Mouse (Mus musculus) kidney, adult 9 months (tissue): Measurements from ENCODE around the gene Macf1.

ENCODE experiments used
- DNase-seq: peaks from one replicate; pipeline ENCODE4 v3.0.0; 2022

The Macf1 gene

DNA sequence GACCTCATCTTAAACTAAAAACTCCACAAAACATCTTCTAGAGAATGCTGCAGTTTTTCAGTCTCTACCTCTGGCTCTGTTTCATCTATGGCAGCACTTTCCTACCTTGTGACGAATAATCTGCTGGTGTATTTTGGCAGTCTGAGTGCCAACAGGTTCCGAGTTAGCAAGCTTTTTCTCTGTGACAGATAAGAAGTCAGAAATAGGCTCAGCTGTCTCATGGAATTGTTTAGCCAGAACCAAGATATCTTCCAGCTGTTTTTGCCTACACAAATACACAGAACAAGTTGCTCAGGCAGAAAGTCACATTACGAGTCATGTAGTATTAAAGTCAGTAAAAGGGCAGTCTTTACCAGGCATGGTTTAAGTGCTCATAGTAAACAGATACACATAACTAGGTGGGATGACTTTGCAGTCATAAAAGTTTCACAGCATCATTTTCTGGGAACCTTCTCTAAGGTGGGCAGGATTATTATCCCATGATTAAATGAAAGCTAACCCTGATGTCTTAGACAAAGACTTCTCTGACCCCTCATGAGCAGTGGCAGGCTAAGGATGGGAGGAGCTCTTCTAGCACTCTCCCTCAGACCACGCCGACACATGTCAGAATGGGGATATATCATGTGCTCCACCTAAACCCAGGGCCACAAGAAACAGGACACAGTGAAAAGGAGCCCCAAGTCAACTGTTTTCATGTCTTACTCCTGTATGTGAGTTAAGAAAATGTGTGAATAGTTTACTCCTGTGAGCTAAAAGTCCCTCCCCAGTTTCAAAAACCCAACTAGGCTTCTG lies 286.3 kb downstream of the Macf1 start:
- no peak for DNase-seq

DNA sequence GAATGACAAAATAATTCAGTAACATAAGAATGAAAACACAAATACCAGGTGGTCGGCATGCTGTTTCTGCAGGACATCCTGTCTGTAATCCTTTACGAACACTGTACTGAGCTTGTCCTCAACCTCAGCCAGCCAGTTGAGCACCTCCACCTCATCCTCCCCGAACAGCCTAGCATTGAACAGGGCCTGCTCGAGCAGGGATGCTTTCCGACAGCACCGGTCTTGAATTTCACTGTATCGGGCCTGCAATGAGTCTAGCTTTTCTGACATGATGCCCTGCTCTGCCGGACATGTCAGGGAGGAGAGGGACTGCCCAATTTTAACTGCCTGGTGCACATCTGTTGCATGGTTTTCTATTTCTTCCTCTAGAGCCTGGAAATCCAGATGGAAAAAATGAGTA lies 287.1 kb downstream of the Macf1 start:
- DNase-seq, result no peak

DNA sequence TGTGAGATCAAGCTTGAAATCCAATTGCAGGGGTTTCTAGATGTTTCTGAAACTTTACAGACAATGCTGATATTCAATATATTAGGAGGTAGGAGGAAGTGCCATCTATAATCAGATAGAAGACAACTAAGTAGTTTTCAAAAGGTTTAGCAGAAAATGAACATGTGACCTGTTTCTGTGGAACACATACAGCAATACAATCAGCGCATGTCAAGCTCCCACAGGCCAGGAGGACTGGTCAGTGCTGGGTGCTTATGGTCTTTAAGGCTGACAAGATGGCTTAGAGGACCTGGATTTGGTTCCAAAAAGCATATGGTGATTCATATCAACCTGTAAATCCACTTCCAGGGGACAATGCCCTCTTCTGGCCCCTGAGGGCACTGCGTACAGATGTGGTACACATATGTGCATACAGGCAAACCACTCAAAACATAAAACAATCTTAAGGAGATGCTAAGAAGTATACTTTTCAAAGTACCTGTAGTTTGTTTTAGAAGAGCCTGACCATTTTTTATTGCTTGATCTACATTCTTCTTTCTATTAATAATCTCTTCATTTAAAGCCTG lies 288.6 kb downstream of the Macf1 start:
- DNase-seq, result no peak

DNA sequence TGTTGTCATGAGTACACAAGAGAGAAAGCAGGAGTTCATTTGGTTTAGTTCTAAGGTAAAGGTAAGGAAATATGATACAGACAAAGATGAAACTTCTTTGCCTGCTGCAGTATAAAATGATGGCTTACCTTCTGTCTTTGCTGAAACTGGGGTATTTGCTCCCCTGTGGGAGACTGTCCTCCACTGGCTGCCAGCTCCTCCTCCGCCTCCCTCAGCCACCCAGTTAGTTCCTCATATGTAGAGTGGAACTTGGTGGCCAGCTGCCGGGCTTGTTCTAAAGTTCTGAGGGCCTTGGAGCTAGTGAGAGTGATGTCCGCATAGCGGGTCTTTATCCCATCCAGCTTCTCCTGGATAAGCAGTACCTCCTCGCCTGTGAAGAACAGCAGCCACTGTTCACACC lies 289.3 kb downstream of the Macf1 start:
- no peak for DNase-seq

DNA sequence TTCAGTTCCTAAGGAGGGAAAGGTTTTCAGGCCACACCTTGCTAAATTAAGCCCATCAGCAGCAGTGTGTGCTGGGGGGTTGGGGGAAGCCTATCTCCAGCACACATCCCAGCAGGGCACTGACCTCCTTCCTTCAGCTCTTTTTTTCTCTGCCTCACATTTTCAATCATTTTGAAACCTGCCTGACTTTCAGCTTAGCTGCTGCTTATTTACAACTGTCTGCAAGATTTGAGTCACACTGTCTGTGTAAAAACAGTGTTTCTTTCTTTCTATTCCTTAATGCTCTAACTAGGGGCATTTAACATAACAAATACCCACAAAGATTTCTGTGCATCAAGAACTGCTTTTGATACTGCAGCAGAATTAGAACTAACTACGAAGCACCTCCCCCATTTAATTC lies 289.9 kb downstream of the Macf1 start:
- DNase-seq, result no peak

DNA sequence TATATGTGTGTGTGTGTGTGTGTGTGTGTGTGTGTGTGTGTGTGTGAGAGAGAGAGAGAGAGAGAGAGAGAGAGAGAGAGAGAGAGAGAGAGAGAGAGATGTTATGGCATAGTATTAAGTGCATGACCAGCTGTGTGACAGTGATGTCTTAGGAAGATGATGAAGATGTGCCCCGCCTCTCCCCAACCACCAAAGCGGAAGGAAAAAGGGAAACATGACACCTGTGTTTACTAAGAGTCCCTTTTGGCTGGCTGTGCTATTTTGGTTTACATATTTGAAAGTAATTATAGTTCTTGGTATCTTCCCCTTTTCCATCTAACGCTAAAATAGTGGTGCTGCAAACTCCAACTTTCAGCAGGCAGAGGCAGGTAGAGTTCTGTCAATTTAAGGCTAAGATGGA lies 291.2 kb downstream of the Macf1 start:
- DNase-seq, result no peak

DNA sequence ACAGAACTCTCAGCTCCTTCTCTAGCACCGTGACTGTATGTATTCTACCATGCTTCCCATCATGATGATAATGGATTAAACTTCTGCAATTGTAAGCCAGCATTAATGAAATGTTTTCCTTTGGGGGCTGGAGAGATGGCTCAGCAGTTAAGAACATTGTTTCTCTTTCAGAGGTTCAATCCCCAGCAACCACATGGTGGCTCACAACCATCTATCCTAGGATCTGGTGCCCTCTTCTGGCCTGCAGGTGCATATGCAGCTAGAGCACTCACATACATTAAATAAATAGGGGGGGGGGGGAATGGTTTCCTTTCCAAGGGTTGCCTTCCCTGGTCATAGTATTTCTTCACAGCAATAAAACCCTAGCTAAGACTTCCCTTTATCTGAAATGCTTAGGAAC lies 292.0 kb downstream of the Macf1 start:
- DNase-seq, result no peak

DNA sequence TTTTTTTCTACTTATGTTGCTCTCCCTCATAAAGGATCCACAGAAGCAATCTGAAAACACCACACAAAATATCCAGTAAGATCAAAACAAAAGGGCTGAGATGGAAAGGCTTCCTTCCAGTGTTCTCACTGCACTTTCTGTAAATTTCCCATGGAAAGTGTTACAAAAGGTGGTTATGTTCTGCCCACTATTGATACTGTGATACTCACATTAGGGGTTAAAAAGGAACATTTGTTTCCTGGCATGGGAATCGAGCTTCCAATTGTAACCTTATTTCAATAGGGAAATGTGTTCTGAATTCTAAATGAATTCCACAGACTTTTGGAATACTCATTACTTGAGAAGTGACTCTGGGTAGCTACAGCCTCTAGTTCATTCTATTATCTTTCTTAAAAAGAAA lies 299.1 kb downstream of the Macf1 start:
- no peak for DNase-seq

DNA sequence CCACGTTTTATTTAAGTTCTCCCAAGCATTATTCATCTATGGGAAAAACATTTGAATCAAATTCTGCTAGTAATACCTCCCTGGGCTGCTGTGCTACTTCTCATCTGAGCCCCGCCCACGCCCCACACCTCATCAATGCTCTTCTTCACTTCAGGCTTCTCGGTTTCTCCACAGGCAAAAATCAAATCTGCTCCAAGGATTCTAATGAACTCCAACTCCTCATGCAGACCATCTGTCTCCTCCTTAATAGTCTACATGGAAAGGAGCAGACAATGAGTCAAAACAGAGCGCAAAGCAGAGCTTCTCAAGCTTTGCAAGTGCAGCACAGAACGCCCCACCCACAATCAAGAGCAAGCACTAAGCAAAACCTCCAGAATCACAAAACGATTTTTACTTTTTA lies 301.0 kb downstream of the Macf1 start:
- DNase-seq, result no peak

DNA sequence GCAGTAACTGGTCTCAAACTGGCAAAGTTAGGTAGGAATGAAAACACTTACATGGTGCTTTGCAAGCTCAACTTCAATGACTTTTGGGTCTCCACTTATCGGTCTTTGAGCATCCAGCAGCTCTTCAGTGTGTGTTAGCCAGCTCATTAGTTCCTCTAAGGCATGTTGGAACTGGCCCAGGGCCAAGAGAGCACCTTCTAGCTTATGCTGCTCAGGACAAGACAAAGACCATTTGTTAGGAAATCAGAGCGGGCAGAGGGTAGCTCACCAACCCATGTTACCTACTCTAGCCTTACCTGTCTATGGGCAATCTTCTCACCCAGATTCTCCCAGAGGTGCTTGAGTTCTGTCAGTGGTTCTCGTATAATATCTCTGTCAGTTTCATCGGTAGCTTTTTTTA lies 302.1 kb downstream of the Macf1 start:
- DNase-seq, result no peak

DNA sequence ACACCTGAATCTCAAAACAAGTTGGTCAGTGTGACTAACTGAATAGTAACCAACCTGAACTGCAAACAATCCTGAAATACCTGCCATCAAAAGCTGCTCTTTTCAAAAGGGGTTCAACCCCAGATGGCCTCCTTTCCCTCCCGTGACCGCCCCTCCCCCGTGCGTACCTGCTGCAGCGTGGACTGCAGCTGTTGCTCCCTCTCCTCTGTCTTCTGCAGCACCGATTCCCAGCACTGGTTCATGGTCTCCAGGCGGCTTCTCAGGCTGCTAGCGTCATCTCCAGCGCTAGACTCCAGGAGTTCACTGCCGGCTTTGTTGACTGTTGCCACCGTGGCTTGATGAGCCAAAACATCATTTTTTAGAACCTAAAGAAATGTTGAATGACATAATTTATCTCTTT lies 302.6 kb downstream of the Macf1 start:
- DNase-seq, result no peak

DNA sequence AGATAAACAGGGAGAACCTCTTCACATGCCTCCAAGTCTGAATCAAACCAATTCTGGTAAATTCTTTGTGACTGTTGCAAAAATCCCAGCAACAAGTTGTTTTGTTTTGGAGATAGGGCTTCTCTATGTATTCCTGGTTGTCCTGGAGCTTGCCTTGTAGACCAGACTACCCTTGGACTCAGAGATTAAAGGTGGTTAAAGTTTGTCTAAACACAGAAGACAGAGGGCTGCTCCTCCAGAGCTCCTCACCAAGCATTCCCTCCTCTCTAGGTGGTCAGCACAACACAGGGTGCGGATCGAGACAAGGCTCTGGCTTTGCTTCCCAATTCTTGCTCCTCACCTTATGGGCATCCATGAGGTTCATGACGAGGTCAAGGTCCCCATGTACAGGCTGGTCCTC lies 308.1 kb downstream of the Macf1 start:
- peak; percentile 64 for DNase-seq

DNA sequence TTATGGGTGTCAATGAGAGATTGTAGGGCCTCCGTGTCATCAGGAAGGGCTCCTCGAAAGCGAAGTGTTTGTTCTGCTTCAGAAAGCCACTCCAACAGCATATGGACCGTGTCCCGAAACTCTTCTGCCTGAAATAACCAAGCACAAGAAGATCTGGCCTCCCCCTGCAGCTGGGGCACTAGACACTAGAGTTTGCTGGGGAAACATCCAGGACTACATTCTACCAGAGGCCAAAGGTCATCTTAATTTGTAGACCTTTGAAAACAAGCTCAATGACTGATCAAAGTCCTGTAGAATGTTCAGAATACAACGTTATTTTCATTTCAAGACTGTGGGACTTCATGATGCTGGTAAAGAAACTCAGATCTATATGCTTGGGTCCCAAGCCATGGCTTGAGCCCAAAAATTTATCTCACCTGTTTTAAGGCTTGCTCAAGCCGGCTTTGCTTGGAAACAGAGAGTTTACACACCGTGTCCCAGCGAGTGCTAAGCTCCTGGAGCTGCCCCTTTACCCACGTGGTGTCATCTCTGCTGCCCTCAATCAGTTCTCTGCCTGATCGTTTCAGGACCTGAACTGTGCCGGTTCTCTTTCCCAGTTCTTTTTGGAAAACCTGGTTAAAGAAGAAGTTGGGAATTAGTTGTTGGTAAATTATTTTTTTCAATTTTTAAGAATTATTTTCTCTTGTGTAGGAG lies 309.7 kb downstream of the Macf1 start:
- peak; percentile 76 for DNase-seq

DNA sequence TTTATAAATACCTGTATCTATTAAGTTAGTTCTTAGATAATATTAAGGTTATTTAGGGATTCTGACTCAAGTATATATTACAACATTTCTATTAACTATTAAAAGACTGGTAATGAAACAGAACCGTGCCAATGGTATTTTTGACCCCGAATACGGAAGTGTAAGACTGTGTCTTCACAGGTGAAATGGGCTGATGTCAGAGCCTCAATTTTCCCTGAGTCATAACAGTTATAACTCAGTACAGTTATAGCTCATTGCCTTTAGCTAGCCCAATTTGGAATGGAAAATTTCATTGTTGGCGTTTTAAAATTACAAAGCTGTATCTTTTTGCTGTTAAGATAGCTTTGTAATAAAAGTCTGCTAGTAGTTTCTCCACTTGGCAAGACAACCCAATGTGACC lies 320.6 kb downstream of the Macf1 start:
- no peak for DNase-seq

DNA sequence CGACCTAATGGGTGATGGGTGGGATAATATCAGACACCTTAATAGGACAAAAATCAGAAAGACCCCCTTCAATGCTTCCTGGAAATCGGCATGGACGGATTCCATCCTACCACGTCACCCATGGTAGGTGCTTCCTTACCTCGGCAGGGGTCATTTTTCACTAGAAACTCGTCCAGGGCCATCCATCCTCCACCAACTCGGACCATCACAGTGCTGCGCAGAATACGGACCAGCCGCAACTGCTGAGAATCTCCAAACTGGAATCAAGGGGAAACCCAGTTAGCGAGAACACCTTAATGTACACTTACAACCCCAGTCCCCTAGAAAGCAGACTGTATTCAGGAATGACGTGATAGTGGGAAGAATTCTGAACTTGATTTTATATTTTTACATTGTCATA lies 323.4 kb downstream of the Macf1 start:
- DNase-seq, result no peak

DNA sequence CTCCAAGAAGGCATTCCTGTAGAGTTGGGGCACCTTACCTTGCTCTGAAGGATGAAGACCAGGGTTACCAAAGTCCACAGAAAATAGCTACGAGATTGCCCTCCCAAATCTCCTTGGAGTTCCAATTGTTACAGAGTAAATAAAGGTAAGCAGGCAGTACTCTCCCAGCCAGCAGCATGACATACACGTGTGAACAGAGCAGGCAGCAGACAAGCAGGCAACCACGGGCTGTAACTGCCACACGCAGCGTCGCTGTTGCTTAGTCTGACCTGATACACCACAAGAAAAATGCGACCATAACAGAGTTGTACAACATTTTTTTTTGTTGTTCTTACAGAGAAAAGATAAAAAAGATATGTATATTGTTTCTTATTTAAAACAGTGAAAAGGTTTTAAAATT lies 325.5 kb downstream of the Macf1 start:
- no peak for DNase-seq

DNA sequence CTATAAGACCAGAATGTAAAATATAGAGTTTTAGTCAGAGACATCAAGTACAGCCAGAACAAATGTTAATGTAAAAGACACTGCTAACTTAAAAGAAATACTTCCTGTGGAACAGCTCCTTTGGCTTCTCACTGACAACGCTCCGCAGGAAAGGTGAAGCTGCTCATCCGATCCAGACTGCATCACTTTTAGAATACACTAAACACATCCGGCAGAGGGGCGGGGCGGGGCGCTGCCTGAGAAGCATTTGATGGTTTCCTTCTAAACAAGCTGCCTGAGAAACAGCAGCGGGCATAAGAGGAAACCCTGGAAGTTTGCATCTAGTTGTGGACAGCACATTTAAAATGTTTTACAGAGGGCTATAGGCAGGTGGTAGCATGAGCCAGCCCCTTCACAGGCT lies 328.2 kb downstream of the Macf1 start:
- DNase-seq, result no peak

DNA sequence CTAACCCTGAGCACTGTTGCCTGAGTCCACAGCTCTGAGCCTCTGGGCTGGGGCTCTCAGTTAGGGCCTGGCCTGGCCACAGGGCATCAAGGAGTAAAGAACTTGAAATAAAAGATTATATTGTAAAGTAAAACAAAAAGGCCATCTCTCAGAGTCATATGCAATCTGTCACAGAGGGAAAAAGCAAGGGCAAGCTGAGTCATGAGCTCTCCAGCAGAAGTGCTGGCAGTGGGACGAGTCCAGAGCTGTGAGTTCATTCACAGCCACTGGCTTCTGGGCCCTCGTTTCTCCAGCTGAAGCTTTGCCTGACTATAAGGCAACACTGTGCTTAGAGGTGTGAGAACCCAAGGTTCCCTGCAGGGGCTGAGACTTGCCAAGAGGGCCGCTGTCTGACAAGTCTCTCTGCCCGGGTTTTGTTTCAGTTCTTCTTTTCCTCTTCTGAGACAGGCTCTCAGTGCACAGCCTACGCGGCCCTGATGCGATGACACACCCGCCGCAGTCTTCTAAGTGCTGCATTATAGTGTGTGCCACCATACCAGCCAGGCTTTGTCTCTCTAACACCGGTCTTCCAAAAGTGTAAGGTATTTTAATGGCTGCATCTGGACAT lies 330.8 kb downstream of the Macf1 start:
- no peak for DNase-seq

DNA sequence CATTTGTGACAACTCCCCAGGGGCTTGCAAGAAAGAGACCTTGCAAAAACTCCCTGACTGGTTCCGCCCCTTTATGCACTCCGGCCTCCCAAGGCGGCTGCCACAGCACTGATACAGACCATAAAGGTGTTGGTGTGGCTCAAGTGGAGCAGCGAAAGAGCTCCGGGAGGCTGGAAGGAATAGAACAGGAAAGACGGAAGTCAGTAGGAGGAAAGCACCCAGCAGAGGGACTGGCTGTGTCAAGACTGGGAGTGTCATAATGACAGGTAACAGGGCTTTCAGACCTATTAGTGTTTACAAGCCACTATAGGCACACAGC lies 340.7 kb downstream of the Macf1 start:
- DNase-seq, result no peak

DNA sequence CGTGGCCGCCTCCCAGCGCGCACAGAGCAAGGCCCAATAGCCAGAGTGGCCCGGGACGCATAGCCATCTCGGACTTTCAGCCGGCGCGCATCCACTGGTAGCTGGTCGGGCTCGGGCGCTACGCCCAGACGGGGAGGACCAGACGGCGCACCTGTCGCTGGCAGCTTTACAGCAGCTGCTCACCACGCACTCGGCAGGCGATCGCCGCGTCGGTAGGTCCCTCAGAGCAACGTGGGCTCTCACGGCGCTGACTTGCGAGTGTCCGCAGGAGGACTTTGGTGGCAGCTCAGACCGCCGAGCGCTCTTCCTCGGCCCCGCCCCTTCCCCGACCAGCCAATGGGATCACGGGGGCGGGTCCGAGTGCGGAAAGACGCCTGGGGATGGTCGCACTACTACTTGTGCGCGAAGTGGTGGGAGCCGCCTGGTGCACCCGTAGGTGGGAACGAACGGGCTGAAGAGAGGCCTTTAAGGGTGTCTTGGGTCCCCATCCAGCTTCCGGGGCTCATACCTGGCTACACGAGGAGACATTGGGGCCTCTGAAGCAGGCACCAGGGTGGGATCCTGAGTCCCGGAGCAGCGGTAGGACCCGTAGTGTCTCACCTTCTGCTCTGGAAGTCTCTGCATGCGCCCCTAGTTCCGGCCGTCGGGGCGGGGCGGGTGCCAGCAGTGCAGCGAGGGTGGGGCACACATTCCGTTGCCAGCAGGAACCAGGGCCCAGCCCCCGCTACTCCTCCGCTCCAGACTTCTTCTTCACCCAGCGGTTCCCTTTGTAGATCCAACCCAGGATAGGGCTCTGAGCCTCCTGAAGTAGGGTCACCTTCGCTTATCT lies 341.3 kb downstream of the Macf1 start, which contains the start of gene Bmp8a:
Bmp8a (minus strand) TSS at position 611 of the 829 bp plus-strand sequence.
- DNase-seq, result peak; percentile 45

DNA sequence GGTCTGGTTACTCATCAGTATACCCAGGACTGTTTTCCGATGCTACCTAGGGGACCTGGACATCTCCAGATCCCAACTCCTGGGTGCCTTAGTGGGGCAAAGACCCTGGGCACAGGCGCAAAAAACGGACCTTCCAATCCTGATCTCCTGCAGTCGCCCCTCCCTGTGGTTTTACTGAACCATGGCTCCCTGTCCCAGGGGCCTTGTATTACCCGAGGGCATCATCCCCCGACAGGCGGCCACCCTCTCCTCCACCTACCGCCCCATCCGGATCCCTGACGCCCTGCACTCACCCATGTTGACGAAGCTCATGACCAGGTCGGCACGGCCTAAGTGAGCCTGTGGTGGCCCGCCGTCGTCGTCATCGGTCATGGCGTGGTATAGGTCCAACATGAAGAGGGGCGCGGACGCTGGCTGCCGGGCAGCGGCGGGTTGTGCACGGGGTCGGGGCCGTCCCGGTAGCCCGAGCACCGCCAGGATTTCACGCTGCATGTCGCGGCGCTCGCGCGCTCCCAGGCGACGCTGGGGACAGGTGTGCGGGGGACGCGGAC lies 342.0 kb downstream of the Macf1 start:
- no peak for DNase-seq

DNA sequence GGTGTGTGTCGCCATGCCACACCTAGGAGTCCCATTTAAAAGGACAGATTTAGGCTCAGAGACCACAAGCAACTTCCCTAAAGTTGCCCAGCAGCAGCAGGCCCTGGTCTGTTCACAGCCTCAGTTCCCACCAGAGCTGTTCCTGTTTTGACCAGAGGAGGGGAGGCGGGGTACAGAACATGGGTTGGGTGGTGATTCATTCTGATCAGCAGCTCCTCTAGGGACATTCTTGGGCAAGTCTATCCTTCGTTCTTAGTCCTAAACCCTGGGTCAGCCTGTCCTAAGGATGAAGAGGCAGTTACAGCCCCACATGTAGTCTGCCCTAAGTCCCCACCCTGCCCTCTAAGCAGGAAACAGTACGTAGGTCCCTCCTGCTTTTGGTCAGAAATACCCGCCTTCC lies 343.9 kb downstream of the Macf1 start:
- DNase-seq, result no peak

DNA sequence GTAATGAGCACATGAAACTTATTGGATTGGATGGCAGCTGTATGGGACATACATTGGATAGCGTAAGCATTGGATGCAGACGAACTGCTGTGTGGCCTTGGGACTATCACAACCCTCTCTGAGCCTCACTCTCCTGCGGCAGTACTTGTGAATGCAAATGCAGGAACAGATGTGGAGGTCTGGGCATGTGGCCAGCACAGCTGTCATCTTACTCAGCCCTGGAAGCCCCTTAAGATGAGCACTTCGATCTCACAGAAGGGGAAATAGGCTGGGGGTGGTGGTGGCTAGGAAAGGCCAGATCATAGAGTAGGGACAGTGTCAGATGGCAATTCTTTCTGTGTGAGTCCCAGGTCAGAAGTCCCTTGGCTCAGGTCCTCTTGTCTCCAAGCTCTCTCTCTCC lies 346.5 kb downstream of the Macf1 start:
- no peak for DNase-seq
